Mouse (Mus musculus) midbrain, embryonic 14.5 days (tissue): ENCODE results near the gene Acap2. TPM values are rescaled to one million over a fixed set of nuclear protein-coding genes. Genes with fewer than 3 reads are reported as not detected.

Experiments
- ATAC-seq: fragments of 200-750 bp; cut with Nextera tagmentation; 2 replicates; pipeline ENCODE4 v1.8.0; 2017; ENCODE audit warnings: moderate number of reproducible peaks, moderate library complexity; ENCODE audit not compliant: low FRiP score, low TSS enrichment
- DNase-seq: peaks from one replicate; pipeline ENCODE4 v3.0.0-alpha.2; 2015
- H3K27ac ChIP-seq: fragments of 300-500 bp; sonication (generic); replicated peaks from 2 replicates; pipeline ENCODE4 v1.5.1; 2014; ENCODE audit warnings: mild to moderate bottlenecking, low read depth, low read length, moderate library complexity
- H3K27me3 ChIP-seq: fragments of 300-500 bp; sonication (generic); 2 replicates; pipeline ENCODE4 v1.6.1; 2014; ENCODE audit warnings: low read length, control low read depth, mixed read lengths; ENCODE audit not compliant: control insufficient read depth, insufficient read depth
- H3K36me3 ChIP-seq: fragments of 300-500 bp; sonication (generic); 2 replicates; pipeline ENCODE4 v1.6.1; 2014; ENCODE audit warnings: low read length, control low read depth; ENCODE audit not compliant: control insufficient read depth, insufficient read depth
- H3K4me1 ChIP-seq: fragments of 300-500 bp; sonication (generic); 2 replicates; pipeline ENCODE4 v1.6.1; 2014; ENCODE audit warnings: mild to moderate bottlenecking, antibody characterized with exemption, low read length, control low read depth; ENCODE audit not compliant: control insufficient read depth, insufficient read depth
- H3K4me2 ChIP-seq: fragments of 300-500 bp; sonication (generic); 2 replicates; pipeline ENCODE4 v1.6.1; 2014; ENCODE audit warnings: mild to moderate bottlenecking, low read length, moderate library complexity
- H3K4me3 ChIP-seq: fragments of 300-500 bp; sonication (generic); replicated peaks from 2 replicates; pipeline ENCODE4 v1.5.1; 2014; ENCODE audit warnings: low read depth, low read length
- H3K9ac ChIP-seq: fragments of 300-500 bp; sonication (generic); replicated peaks from 2 replicates; pipeline ENCODE4 v1.6.1; 2014; ENCODE audit warnings: mild to moderate bottlenecking, low read length, moderate library complexity
- H3K9me3 ChIP-seq: fragments of 300-500 bp; sonication (generic); 2 replicates; pipeline ENCODE4 v1.6.1; 2016; ENCODE audit warnings: low read length, control low read depth, mixed read lengths; ENCODE audit not compliant: control insufficient read depth
- WGBS: fragments of 180-500 bp; shearing (Covaris S2); extraction: QIAGEN DNeasy Blood & Tissue Kit; methylation state at CpG from one replicate; pipeline ENCODE4 v1.1.7; 2014; 5-methylcytosine and 5-hydroxymethylcytosine counted together
- polyA plus RNA-seq: library from polyadenylated mRNA; unstranded; fragments of >200 nt; fragmentation: Nextera tagmentation; extraction: Ambion mirVana; gene quantifications from 2 replicates; pipeline ENCODE4 v1.2.1, GENCODE M21; 2014

Acap2 gene
- polyA plus RNA-seq, 1 experiment from 2014 or later = 18.6 TPM

GRCm38 (mm10) chr16:31187192-31187591 is 13.9 kb downstream of the Acap2 start:
- Histone ChIP-seq H3K4me2 (no peak overlapping the region), H3K9ac (no peak overlapping the region), H3K27me3 (no peaks in the 10 kb centered on the region), H3K4me3 (no peak overlapping the region), H3K9me3 (no peaks in the 10 kb centered on the region), H3K27ac (no peak overlapping the region), H3K4me1 (peaks cover 19% of the 10 kb centered on the region), H3K36me3 (no peaks in the 10 kb centered on the region)
- DNase-seq (no peak), ATAC-seq (no peak)
- WGBS = 88% methylated on average over 1 of the region's 1 CpGs

GRCm38 (mm10) chr16:31185757-31186156 is 15.3 kb downstream of the Acap2 start:
- Histone ChIP-seq H3K9ac (no peak overlapping the region), H3K27ac (no peak overlapping the region), H3K4me3 (no peak overlapping the region), H3K36me3 (no peaks in the 10 kb centered on the region), H3K4me2 (no peak overlapping the region), H3K4me1 (peaks cover 19% of the 10 kb centered on the region), H3K9me3 (no peaks in the 10 kb centered on the region), H3K27me3 (no peaks in the 10 kb centered on the region)
- 96% methylated on average over 2 of the region's 2 CpGs for WGBS
- ATAC-seq = no peak
- no peak for DNase-seq

- Histone ChIP-seq H3K4me3 (no peak overlapping the region), H3K9ac (no peak overlapping the region), H3K4me2 (no peak overlapping the region), H3K36me3 (no peaks in the 10 kb centered on the region), H3K27ac (no peak overlapping the region), H3K9me3 (no peaks in the 10 kb centered on the region), H3K27me3 (no peaks in the 10 kb centered on the region), H3K4me1 (peaks cover 19% of the 10 kb centered on the region)
- 20% methylated on average over 4 of the region's 4 CpGs for WGBS
- DNase-seq = no peak
- ATAC-seq = no peak
Observed at GRCm38 (mm10) chr16:31184727-31185126, 16.3 kb downstream of the Acap2 start.

GRCm38 (mm10) chr16:31182576-31182975 is 18.5 kb downstream of the Acap2 start:
- 77% methylated on average over 9 of the region's 9 CpGs for WGBS
- H3K9ac ChIP-seq = no peak overlapping the region
- no peaks in the 10 kb centered on the region for H3K27me3 ChIP-seq
- peaks cover 13% of the 10 kb centered on the region; the same call in 1 of the 2 replicates for H3K4me1 ChIP-seq
- H3K36me3 ChIP-seq = no peaks in the 10 kb centered on the region
- no peak overlapping the region for H3K4me3 ChIP-seq
- no peak overlapping the region for H3K27ac ChIP-seq
- DNase-seq = no peak
- no peak for ATAC-seq
- no peak overlapping the region for H3K4me2 ChIP-seq
- no peaks in the 10 kb centered on the region for H3K9me3 ChIP-seq

GRCm38 (mm10) chr16:31180843-31181242 is 20.2 kb downstream of the Acap2 start:
- H3K4me2 ChIP-seq = no peak overlapping the region

GRCm38 (mm10) chr16:31179384-31179783 is 21.7 kb downstream of the Acap2 start:
- ATAC-seq (no peak), DNase-seq (no peak)
- Histone ChIP-seq H3K27me3 (no peaks in the 10 kb centered on the region), H3K27ac (no peak overlapping the region), H3K9ac (no peak overlapping the region), H3K4me3 (no peak overlapping the region), H3K36me3 (no peaks in the 10 kb centered on the region), H3K9me3 (no peaks in the 10 kb centered on the region), H3K4me2 (no peak overlapping the region), H3K4me1 (peaks cover 5% of the 10 kb centered on the region; the same call in 1 of the 2 replicates)
- 71% methylated on average over 5 of the region's 5 CpGs for WGBS

More at GRCm38 (mm10) chr16:31180843-31181242, 20.2 kb downstream of the Acap2 start:
- ATAC-seq = no peak
- peaks cover 13% of the 10 kb centered on the region; the same call in 1 of the 2 replicates for H3K4me1 ChIP-seq
- no peaks in the 10 kb centered on the region for H3K27me3 ChIP-seq
- H3K27ac ChIP-seq = no peak overlapping the region
- no peak for DNase-seq
- no peak overlapping the region for H3K9ac ChIP-seq
- H3K36me3 ChIP-seq = no peaks in the 10 kb centered on the region
- WGBS = 82% methylated on average over 8 of the region's 8 CpGs
- no peak overlapping the region for H3K4me3 ChIP-seq
- no peaks in the 10 kb centered on the region for H3K9me3 ChIP-seq

GRCm38 (mm10) chr16:31174880-31175638 is 26.0 kb downstream of the Acap2 start:
- Histone ChIP-seq H3K9me3 (no peaks in the 10 kb centered on the region), H3K4me1 (no peaks in the 10 kb centered on the region), H3K36me3 (no peaks in the 10 kb centered on the region), H3K27ac (no peak overlapping the region), H3K27me3 (no peaks in the 10 kb centered on the region), H3K4me2 (no peak overlapping the region), H3K9ac (no peak overlapping the region), H3K4me3 (no peak overlapping the region)
- DNase-seq (no peak), ATAC-seq (no peak)
- WGBS = 88% methylated on average over 9 of the region's 9 CpGs

- Histone ChIP-seq H3K9me3 (no peaks in the 10 kb centered on the region), H3K4me3 (no peak overlapping the region), H3K9ac (no peak overlapping the region), H3K27me3 (no peaks in the 10 kb centered on the region), H3K4me1 (peaks cover 10% of the 10 kb centered on the region), H3K4me2 (no peak overlapping the region), H3K36me3 (no peaks in the 10 kb centered on the region), H3K27ac (no peak overlapping the region)
- no peak for DNase-seq
- no peak for ATAC-seq
- 94% methylated on average over 3 of the region's 3 CpGs for WGBS
Observed at GRCm38 (mm10) chr16:31172229-31172628, 28.8 kb downstream of the Acap2 start.

GRCm38 (mm10) chr16:31171418-31171817 is 29.6 kb downstream of the Acap2 start:
- Histone ChIP-seq H3K4me3 (no peak overlapping the region), H3K4me1 (peaks cover 11% of the 10 kb centered on the region), H3K9me3 (no peaks in the 10 kb centered on the region), H3K36me3 (no peaks in the 10 kb centered on the region), H3K9ac (no peak overlapping the region), H3K27ac (no peak overlapping the region), H3K4me2 (no peak overlapping the region), H3K27me3 (no peaks in the 10 kb centered on the region)
- DNase-seq (no peak), ATAC-seq (no peak)
